Mouse (Mus musculus): ENCODE results near the gene Cd274.

- TF ChIP-seq POLR2A (IDR thresholded peaks at IDR 0.05; ENCODE audit: low read depth, low read length) = no peak
- no peak for TF ChIP-seq CTCF (IDR thresholded peaks at IDR 0.05; ENCODE audit: borderline replicate concordance, insufficient read depth, low read length)
Observed at GRCm38 (mm10) chr19:29430953-29431352, 63.7 kb downstream of the Cd274 start.

All from embryonic fibroblast, embryonic 13.5 days (primary cell).